Mouse (Mus musculus): ENCODE data around the gene Commd9. TPM values are rescaled to one million over a fixed set of nuclear protein-coding genes. Genes with fewer than 3 reads are reported as not detected.

The Commd9 gene
- polyA plus RNA-seq, 1 experiment from 2014 or later: 62.2 TPM

GRCm38 (mm10) chr2:101923181-101923580 lies 37.1 kb downstream of the Commd9 start:
- no peak for DNase-seq (ENCODE audit: low spot score)
- Histone ChIP-seq H3K4me1 (no peaks in the 10 kb centered on the region), H3K9me3 (no peaks in the 10 kb centered on the region), H3K27ac (no peak overlapping the region), H3K4me3 (no peak overlapping the region), H3K36me3 (no peaks in the 10 kb centered on the region), H3K27me3 (ENCODE audit: insufficient read depth, poor library complexity, severe bottlenecking) (no peaks in the 10 kb centered on the region)
- WGBS: 82% methylated on average over 4 of the region's 4 CpGs

- 91% methylated on average over 3 of the region's 3 CpGs for WGBS
- no peaks in the 10 kb centered on the region for H3K36me3 ChIP-seq
- H3K9me3 ChIP-seq: no peaks in the 10 kb centered on the region
- H3K27me3 ChIP-seq (ENCODE audit: insufficient read depth, poor library complexity, severe bottlenecking): no peaks in the 10 kb centered on the region
- no peak overlapping the region for H3K4me3 ChIP-seq
- no peak for DNase-seq (ENCODE audit: low spot score)
- no peak overlapping the region for H3K27ac ChIP-seq
- no peaks in the 10 kb centered on the region for H3K4me1 ChIP-seq
Measured at GRCm38 (mm10) chr2:101925183-101925582, 39.1 kb downstream of the Commd9 start.

- Histone ChIP-seq H3K27ac (no peak overlapping the region), H3K36me3 (no peaks in the 10 kb centered on the region), H3K27me3 (ENCODE audit: insufficient read depth, poor library complexity, severe bottlenecking) (no peaks in the 10 kb centered on the region), H3K4me3 (no peak overlapping the region), H3K9me3 (no peaks in the 10 kb centered on the region), H3K4me1 (no peaks in the 10 kb centered on the region)
- 85% methylated on average over 12 of the region's 12 CpGs for WGBS
- DNase-seq (ENCODE audit: low spot score): no peak
Measured at GRCm38 (mm10) chr2:101925591-101926188, 39.6 kb downstream of the Commd9 start.

- no peaks in the 10 kb centered on the region for H3K36me3 ChIP-seq
Measured at GRCm38 (mm10) chr2:101932169-101932936, 46.3 kb downstream of the Commd9 start.

GRCm38 (mm10) chr2:101933301-101933700 lies 47.3 kb downstream of the Commd9 start:
- WGBS: 82% methylated on average over 3 of the region's 3 CpGs

More at GRCm38 (mm10) chr2:101932169-101932936, 46.3 kb downstream of the Commd9 start:
- Histone ChIP-seq H3K4me1 (no peaks in the 10 kb centered on the region), H3K4me3 (no peak overlapping the region), H3K27ac (no peak overlapping the region), H3K9me3 (no peaks in the 10 kb centered on the region), H3K27me3 (ENCODE audit: insufficient read depth, poor library complexity, severe bottlenecking) (no peaks in the 10 kb centered on the region)
- 83% methylated on average over 14 of the region's 14 CpGs for WGBS
- no peak for DNase-seq (ENCODE audit: low spot score)

GRCm38 (mm10) chr2:101935006-101935405 lies 49.0 kb downstream of the Commd9 start:
- WGBS: 90% methylated on average over 1 of the region's 1 CpGs
- Histone ChIP-seq H3K4me3 (no peak overlapping the region), H3K27me3 (ENCODE audit: insufficient read depth, poor library complexity, severe bottlenecking) (no peaks in the 10 kb centered on the region), H3K36me3 (no peaks in the 10 kb centered on the region), H3K9me3 (no peaks in the 10 kb centered on the region), H3K4me1 (no peaks in the 10 kb centered on the region), H3K27ac (no peak overlapping the region)
- DNase-seq (ENCODE audit: low spot score): no peak

More at GRCm38 (mm10) chr2:101933301-101933700, 47.3 kb downstream of the Commd9 start:
- H3K27ac ChIP-seq: no peak overlapping the region
- H3K4me1 ChIP-seq: no peaks in the 10 kb centered on the region
- no peaks in the 10 kb centered on the region for H3K9me3 ChIP-seq
- no peak overlapping the region for H3K4me3 ChIP-seq
- no peaks in the 10 kb centered on the region for H3K27me3 ChIP-seq (ENCODE audit: insufficient read depth, poor library complexity, severe bottlenecking)
- H3K36me3 ChIP-seq: no peaks in the 10 kb centered on the region
- DNase-seq (ENCODE audit: low spot score): no peak

GRCm38 (mm10) chr2:101950716-101951520 lies 64.9 kb downstream of the Commd9 start:
- no peak overlapping the region for H3K4me3 ChIP-seq
- H3K9me3 ChIP-seq: no peaks in the 10 kb centered on the region
- peaks cover 3% of the 10 kb centered on the region; the same call in 1 of the 2 replicates for H3K4me1 ChIP-seq
- 74% methylated on average over 7 of the region's 7 CpGs for whole genome bisulfite sequencing
- H3K27ac ChIP-seq: no peak overlapping the region
- no peak for DNase-seq (ENCODE audit: low spot score)
- no peaks in the 10 kb centered on the region for H3K27me3 ChIP-seq (ENCODE audit: insufficient read depth, poor library complexity, severe bottlenecking)
- H3K36me3 ChIP-seq: peaks cover 32% of the 10 kb centered on the region

Other genes with a start within 250 kb of the Commd9 start
- not detected in 2 replicates for gene Rag1, start 236.7 kb upstream of the Commd9 start, polyA plus RNA-seq (2016; fragmentation: Nextera tagmentation; extraction: Ambion mirVana)
- 50.9 and 54.3 TPM in 2 replicates for gene B230118H07Rik, start 236.7 kb upstream of the Commd9 start, polyA plus RNA-seq (2016; fragmentation: Nextera tagmentation; extraction: Ambion mirVana)
- gene Traf6, start 207.8 kb upstream of the Commd9 start, polyA plus RNA-seq (2016; fragmentation: Nextera tagmentation; extraction: Ambion mirVana): 8.9 and 9.0 TPM in 2 replicates
- gene Prr5l, start 3.2 kb upstream of the Commd9 start, polyA plus RNA-seq (2016; fragmentation: Nextera tagmentation; extraction: Ambion mirVana): 13.0 and 15.1 TPM in 2 replicates